ENCODE assay signal across 13 mouse cellular contexts in the genomic region with DNA sequence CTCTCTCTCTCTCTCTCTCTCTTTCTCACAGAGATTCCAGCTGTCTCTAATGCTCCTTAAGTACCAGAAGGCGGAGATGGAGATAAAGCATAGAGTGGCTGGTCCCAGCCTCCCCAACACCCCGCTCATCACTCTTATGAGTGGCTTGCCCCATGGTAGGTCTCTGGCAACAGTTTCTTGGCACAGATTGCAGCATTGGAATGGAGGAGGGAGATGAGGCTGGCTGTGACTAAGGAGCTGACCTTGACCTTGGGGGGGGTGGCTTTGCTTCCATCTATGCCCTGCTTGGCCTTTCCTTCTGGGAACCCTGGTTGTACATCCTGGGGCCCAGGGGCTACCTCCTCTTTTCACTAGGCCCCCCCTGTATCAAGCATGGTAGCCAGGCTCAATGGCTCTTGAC. TPM values are rescaled to one million over a fixed set of nuclear protein-coding genes. Genes with fewer than 3 reads are reported as not detected.
DNase-seq lines count a peak whose midpoint lies in the region.
"Had no signal": no experiment of that assay in that cellular context is flagged by ENCODE, and none has a peak within 500 bp of the region (broad histone marks: within the 10 kb centered on the region; RNA-seq: fewer than 3 reads in every experiment).

No protein-coding gene starts in this region.

- peak; percentile 80 for DNase-seq in adrenal gland, adult 2 months
- DNase-seq in adrenal gland, postnatal 4 days (ENCODE audit: low spot score in 2 of 2), result no peak
- DNase-seq in adrenal gland, adult 8-10 months, result peak; percentile 61
- peak; percentile 55 for DNase-seq in adrenal gland, postnatal 10 days
- DNase-seq in adrenal gland, postnatal 25 days, result peak; percentile 58
- no peak for DNase-seq in gastrocnemius, postnatal 25 days
- DNase-seq in layer of hippocampus, postnatal 14 days (ENCODE audit: low spot score in 2 of 2), result no peak
- DNase-seq in spleen, postnatal 10 days (ENCODE audit: low spot score in 2 of 2), result no peak
- DNase-seq: cerebellum, adult 11-12 months; cerebellum, adult 2 months; cerebellum, adult 9-10 months; cerebellum, postnatal 25 days had no signal

RNA-seq across cellular contexts. Expression of a gene that starts 41.8 kb away (rescaled TPM):
- total RNA-seq in adrenal gland, adult 2 months (2021), result 1 to 10 TPM; 2.9 to 3.5 TPM
- polyA plus RNA-seq in adrenal gland, adult 2 months (2012; rRNA removed), result 1.1 and 1.4 TPM in 2 replicates
- total RNA-seq in adrenal gland, postnatal 4 days (2021), result 1 to 10 TPM; 6.1 to 9.2 TPM
- 1 to 10 TPM; 1.9 to 5.5 (median 3.0) TPM for total RNA-seq in adrenal gland, adult 8-10 months (2022)
- 1 to 10 TPM; 4.9 to 5.4 TPM for total RNA-seq in adrenal gland, postnatal 10 days (2021)
- total RNA-seq in adrenal gland, postnatal 25 days (2021), result 1.5 and 4.0 TPM in 2 replicates
- 1 to 10 TPM in 1 of 2 experiments, under 1 TPM in 1; 0.75 to 1.4 TPM for total RNA-seq in gastrocnemius, postnatal 25 days (2021)
- total RNA-seq in layer of hippocampus, postnatal 14 days (2021), result 10 to 100 TPM; 26.2 to 33.6 TPM
- total RNA-seq: MEL had no signal

Comparison
In these comparisons a context has a peak if more than half of its experiments do, and no peak if none do; other contexts are left out.
1. DNase-seq: peak in adrenal gland, adult 2 months (single experiment), adrenal gland, adult 8-10 months (single experiment), adrenal gland, postnatal 10 days (single experiment) and adrenal gland, postnatal 25 days (single experiment); none in adrenal gland, postnatal 4 days (0 of 2), gastrocnemius, postnatal 25 days (single experiment), layer of hippocampus, postnatal 14 days (0 of 2) and spleen, postnatal 10 days (0 of 2).